Mouse (Mus musculus): ENCODE results near the gene AB124611.
A peak's percentile ranks its signal among the peaks of the same experiment; 100 is the strongest.
"Not testable (repeated sequence)": the region's sequence is repeated elsewhere in the genome, so short reads cannot be mapped to it uniquely, and the experiment has no call there.

Gene AB124611

DNA sequence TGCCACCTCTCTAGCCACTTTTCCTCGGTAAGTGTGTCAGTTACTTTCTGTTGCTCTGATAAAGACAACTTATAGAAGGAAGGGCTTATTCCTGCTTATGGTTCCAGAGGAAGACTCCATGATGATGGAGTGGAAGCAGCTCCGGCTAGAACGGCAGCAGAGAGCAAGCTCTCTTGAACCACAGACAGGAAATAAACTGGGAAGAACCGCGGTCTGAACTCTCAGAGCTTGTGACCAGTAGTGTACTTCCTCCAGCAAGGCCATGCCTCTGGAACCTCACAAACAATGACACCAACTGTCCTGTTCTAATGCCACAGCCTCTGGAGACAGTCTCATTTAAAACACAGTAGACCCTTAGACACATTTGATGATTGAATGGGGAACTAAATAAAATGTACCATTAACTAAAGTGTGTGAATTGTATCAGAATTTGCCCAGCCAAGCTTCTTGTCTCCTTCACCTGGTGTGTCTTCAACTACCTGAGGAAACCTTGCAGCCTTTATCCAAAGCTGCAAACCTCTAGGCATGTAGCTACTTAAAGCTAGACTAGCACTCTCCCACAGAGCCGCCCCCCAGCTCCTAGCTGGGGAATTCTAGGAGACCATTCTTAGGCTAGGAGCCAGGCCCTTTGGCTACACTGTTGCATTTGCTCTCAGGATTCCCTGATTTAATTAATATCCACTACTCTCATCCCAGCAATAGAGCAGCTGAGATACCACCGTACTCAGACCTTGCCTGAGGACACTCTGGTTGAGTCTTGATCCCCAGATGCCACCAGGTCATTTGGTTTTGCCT, 637 bp upstream of the AB124611 start:
- peak; percentile 67 for DNase-seq (ENCODE audit: low spot score)

DNA sequence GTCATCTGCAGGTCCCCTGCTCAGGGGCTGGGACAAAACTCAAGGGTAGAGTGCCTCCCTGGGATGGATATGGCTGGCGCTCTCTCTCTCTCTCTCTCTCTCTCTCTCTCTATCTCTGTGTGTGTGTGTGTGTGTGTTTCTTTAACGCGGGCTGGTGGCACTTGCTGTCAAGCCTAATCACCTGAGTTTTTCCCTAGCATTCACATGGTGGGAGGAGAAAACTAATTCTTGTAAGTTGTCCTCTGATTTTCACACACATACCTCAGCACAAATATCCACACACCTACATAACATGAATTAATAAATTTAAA, 613 bp downstream of the AB124611 start:
- no peak for DNase-seq (ENCODE audit: low spot score)

- no peak for DNase-seq (ENCODE audit: low spot score)
Observed at GRCm38 (mm10) chr9:21527100-21527801, 1.3 kb downstream of the AB124611 start.

DNA sequence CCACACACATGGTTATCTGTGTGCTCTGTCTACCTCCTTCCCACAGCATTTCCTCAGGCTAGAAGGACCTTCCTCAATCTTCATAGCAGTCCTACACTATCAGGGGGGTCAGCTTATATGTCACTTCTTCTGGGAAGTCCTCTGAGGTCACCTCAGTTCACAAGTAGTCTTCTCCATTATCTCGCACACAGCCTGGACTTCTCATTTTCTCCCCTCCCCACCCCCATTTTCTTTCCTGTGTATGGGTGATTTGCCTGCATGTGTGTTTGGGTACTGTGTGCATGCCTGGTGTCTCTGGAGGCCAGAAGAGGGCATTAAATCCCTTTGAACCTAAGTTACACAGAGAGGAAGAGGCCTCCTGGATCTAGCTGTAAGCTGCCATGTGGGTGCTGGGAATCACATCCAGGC, 1.9 kb downstream of the AB124611 start:
- no peak for DNase-seq (ENCODE audit: low spot score)

GRCm38 (mm10) chr9:21536501-21536900, 10.5 kb downstream of the AB124611 start:
- no peak for DNase-seq (ENCODE audit: low spot score)

DNA sequence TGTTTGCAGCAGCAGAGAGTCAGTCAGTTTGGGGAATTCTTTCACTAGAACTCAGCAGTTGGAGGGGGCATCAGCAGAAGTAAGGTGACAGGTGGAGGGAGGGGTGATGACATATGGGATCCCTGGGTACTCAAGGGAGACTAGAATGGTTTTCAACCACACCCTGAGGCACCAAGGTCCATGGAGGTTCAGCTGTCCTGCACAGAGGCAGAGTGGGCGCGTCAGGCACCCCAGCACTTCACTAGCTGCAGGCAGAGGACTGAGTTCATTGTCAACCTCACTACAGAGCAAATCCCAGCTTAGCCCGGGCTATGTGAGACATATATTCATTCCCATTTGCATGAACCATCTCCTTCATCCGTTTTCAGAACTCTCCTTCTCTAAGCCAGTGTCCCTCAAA, 11.0 kb downstream of the AB124611 start:
- DNase-seq (ENCODE audit: low spot score): no peak

DNA sequence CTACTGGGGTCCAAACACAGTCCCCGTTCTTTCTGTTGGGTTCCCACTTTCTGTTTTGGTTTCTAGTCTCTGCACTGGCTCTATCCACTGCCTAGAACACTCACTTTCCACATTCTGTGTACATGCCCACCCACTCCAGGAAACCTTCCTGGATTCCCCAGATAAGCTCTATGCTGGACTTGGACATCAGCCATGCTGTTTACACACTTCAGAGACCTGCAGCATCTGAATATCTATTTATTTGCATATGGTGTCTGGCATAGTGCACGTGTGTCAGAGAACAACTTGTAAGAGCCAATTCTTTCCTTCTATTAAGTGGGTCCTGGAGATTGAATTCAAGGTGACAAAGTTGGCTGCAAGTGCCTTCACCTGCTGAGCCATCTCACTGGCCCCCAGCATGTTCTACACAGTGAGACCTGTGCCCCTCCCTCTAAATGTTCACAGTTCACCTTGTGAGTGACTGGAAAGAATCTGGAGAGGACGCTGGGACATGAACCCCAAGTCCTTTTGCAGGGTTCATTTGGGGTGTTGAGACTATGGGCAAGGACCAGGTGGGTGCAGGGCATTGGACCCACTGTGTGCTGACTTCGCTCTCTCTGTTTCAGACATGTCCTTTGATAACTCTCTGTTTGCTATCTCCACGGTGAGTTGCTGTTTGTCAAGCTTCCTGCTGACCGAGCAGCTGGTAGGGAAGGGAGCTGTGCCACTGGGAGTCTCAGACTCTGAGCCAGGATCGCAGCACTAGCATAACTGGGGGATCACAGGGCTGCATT, 14.2 kb downstream of the AB124611 start:
- no peak for DNase-seq (ENCODE audit: low spot score)

DNA sequence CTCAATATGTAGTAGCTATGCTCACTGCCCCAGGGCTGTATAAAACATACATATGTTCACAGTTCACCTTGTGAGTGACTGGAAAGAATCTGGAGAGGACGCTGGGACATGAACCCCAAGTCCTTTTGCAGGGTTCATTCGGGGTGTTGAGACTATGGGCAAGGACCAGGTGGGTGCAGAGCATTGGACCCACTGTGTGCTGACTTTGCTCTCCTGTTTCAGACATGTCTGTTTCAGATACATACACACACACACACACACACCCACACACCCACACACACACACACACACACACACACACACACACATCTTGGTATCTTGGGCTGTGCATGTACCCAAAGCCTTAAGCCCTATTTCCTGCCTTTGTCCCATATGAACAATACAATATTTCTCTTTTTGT, 16.0 kb downstream of the AB124611 start:
- not testable (repeated sequence) for DNase-seq (ENCODE audit: low spot score)

DNA sequence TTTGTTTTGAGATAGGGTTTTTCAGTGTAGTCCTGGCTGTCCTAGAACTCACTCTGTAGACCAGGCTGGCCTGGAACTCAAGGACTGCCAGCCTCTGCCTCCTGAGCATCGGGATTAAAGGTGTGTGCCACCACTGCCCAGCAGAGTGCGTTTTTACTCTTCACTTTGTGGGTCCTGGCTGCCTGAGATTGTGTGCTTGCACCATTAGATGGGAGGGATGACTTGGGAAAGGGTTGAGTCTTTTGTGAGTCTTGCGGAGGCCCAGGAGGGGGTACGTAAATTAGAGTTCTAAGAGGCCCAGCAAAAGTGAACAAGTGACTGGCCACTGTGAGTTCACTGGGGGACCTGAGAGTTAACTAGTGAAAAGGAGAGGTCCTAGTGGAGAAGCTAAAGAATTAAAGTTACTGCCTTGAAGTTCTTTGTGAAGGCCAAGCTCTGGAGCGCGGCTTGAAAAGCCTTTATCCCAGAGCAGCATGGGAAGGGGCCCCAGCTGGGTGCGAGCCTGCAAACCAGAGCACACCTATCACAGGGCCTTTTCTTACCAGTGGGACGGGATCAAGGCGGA, 19.5 kb downstream of the AB124611 start:
- no peak for DNase-seq (ENCODE audit: low spot score)

- peak; percentile 100 for DNase-seq (ENCODE audit: low spot score)
Observed at GRCm38 (mm10) chr9:21545916-21546788, 20.2 kb downstream of the AB124611 start.

GRCm38 (mm10) chr9:21546789-21547074, 20.8 kb downstream of the AB124611 start, which contains the start of gene Carm1:
TSS of gene Carm1 (plus strand) at chr9:21546894.
- DNase-seq (ENCODE audit: low spot score): no peak

GRCm38 (mm10) chr9:21547075-21547941, 21.3 kb downstream of the AB124611 start:
- DNase-seq (ENCODE audit: low spot score): peak; percentile 66

DNA sequence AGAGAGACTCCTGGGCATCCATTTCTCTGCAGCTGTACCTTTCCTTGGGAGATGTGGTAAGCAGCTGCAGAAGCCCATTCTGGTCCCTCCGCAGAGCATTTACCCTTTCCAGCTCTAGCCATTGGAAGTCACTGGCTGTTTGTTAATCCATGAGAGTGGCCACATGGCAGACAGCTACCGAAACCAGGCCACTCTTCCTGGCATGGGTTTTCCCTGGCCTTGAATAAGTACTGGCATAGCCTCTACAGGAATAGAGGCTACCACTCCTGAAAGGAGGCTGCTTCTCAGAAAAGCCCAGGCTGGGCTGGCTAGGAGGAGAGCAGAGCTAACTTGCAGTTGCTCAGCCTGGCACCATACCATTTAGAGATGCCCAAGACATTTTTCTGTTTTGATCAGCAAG, 25.1 kb downstream of the AB124611 start:
- no peak for DNase-seq (ENCODE audit: low spot score)

- DNase-seq (ENCODE audit: low spot score): no peak
Observed at GRCm38 (mm10) chr9:21553607-21554273, 27.8 kb downstream of the AB124611 start.

DNA sequence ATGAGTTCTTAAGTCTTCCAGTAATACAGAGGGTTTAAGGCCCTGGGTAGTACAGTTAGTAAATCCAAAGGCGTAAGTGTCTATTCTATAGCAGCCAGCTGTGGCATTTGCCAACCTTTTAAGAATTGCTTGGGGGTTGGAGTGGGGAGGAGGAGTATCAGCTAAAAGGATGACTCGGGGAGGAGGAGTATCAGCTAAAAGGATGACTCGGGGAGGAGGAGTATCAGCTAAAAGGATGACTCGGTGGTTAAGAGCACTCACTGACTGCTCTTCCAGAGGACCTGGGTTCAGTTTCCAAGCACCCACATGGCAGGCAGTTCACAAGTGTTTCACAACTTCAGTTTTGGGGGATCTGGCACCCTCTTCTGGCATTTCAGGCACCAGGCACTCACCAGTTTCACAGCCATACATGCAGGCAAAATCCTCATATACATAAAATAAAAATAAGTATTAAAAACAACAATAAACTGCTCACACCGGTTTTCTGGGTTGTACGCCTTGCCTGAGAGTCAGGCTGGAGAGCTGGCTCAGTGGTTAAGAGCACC, 29.3 kb downstream of the AB124611 start:
- no peak for DNase-seq (ENCODE audit: low spot score)

DNA sequence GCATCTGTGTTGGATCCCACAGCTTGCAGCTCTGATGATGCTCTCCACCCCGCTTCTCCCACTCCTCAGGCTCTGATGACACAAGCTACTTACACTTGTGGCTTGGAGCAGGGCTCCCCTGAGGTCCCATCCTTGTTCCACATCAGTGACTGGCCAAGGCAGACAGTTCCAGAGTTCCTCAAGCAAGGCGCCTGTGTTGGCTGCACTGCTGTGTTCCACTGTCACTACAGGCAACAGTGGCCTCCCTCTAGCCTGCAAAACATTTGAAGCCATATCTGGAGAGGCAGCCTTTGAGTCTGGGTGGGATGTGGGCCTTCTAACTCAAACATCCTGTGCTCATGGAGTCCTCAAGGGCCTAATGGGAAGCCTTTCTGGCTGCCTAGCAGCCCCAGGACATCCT, 31.0 kb downstream of the AB124611 start:
- DNase-seq (ENCODE audit: low spot score): no peak

DNA sequence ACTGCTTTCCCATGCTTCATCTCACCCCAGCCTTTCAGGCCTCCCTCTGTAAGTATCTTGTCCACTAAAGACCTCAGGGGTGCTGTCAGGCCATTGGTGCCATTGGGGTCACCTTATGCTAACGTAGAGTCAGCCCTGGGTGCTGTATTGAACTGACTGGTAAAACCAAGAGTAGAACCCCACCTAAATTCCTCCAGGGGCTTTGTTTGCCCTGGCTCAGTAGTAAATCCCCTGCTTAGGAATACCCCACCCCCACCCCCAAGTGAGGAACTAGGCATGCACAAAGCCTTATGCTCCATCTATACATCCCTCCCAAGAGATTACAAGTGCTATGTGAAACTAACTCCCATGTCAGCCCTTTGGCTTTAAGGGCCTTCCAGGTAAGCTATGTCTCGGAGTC, 31.6 kb downstream of the AB124611 start:
- DNase-seq (ENCODE audit: low spot score): no peak

DNA sequence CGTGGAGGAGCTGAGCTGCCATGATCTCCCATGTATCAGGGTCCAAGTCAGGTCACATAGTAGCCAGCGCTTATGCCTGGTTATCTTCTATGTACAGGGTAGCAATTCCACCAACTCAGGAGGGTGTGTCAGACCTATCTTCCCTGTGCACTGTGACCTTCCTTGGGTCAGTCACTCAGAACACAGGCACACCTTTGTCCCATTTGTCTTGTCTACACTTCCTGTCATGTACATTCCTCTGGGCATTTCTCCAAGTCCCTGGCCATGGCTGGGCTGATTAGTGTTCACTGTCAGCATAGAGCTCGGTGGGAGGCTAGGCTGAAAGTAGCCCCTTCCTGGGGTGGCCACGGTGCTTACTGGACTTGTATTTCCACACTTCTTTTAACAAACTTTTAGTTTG, 32.4 kb downstream of the AB124611 start:
- DNase-seq (ENCODE audit: low spot score): no peak

GRCm38 (mm10) chr9:21559151-21559550, 33.2 kb downstream of the AB124611 start:
- DNase-seq (ENCODE audit: low spot score): no peak

GRCm38 (mm10) chr9:21564420-21564819, 38.4 kb downstream of the AB124611 start:
- no peak for DNase-seq (ENCODE audit: low spot score)
